Mouse (Mus musculus): ENCODE data around the gene Dclre1b.
"Not testable (repeated sequence)": the region's sequence is repeated elsewhere in the genome, so short reads cannot be mapped to it uniquely, and the experiment has no call there.

Gene Dclre1b

GRCm38 (mm10) chr3:103809799-103810150 is 531 bp upstream of the Dclre1b start:
- DNase-seq (ENCODE audit: low spot score) = no peak

GRCm38 (mm10) chr3:103805671-103806070 is 3.6 kb downstream of the Dclre1b start:
- no peak for DNase-seq (ENCODE audit: low spot score)

- no peak for DNase-seq (ENCODE audit: low spot score)
These were observed 6.4 kb downstream of the Dclre1b start for GRCm38 (mm10) chr3:103802861-103803260.

GRCm38 (mm10) chr3:103801631-103802531 is 7.4 kb downstream of the Dclre1b start:
- peak; percentile 45 for DNase-seq (ENCODE audit: low spot score)

DNA sequence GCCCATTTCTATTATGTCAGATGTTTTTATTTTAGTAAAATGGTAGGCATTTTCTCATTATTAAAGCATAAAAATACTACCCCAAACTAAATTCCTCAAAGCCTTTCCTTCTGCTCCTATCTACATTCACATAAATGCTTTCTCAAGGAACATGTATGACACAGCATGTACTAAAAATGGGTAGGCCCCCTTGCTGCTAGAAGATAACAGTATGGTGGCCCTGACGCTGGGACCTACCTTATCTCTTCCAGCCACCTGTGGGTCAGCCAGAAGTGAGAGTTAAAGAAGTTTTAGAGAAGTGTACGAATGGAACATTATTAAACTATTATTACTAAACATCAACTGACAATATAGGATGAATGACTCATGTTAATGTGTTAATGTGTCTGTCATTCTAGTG is 9.7 kb downstream of the Dclre1b start:
- DNase-seq (ENCODE audit: low spot score) = peak; percentile 93

GRCm38 (mm10) chr3:103796389-103796788 is 12.9 kb downstream of the Dclre1b start:
- no peak for DNase-seq (ENCODE audit: low spot score)

DNA sequence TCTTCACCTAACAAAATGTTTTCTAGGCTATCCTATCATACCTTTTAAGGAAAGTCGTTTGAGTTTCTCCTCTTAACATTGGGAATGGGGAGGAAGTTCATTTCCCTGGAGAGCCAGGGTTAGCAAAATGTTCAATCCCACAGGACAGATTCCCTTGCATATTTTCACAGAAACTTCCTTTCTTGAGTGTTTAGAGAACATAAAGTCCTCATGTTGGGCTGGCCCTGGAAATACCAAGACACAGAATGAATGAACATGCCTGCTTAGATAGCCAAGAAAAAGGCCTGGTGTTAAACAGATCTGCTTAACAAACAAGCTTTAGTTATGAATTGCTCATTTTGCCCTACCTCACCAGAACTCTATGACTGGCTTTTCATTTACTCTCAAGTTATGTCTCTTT is 16.7 kb downstream of the Dclre1b start:
- DNase-seq (ENCODE audit: low spot score) = no peak

DNA sequence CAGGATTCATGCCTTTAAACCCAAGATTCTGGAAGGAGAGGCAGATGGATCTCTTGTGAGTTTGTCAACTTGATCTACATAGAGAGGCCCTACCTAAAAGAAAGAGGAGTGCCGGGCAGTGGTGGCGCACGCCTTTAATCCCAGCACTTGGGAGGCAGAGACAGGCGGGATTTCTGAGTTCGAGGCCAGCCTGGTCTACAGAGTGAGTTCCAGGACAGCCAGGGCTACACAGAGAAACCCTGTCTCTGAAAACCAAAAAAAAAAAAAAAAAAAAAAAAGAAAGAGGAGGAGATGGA is 17.2 kb downstream of the Dclre1b start:
- DNase-seq (ENCODE audit: low spot score) = not testable (repeated sequence)

GRCm38 (mm10) chr3:103791230-103792110 is 17.8 kb downstream of the Dclre1b start, which contains the start of gene Hipk1:
Hipk1 (minus strand) TSS chr3:103791563.
- DNase-seq (ENCODE audit: low spot score) = peak; percentile 88

GRCm38 (mm10) chr3:103790346-103791145 is 18.7 kb downstream of the Dclre1b start:
- peak; percentile 53 for DNase-seq (ENCODE audit: low spot score)

GRCm38 (mm10) chr3:103789891-103790345 is 19.3 kb downstream of the Dclre1b start:
- peak; percentile 66 for DNase-seq (ENCODE audit: low spot score)

DNA sequence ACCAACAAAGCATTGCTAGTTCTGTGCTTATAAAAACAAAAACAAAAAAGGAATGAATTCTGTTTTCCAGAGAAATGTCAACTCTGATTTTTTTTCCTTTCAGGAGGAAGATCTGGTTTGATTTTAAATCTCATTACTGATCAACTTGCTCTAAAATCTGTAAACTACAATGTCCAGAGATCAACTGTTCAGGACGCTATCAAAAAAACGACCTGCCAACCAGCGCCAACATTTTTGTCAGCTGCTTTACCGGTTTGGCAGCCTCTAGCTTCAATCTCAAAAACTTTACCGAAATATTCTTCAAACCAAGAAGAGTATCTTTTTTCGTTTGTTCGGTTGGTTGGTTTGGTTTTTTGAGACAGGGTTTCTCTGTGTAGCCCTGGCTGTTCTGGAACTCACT is 20.1 kb downstream of the Dclre1b start:
- DNase-seq (ENCODE audit: low spot score) = no peak

DNA sequence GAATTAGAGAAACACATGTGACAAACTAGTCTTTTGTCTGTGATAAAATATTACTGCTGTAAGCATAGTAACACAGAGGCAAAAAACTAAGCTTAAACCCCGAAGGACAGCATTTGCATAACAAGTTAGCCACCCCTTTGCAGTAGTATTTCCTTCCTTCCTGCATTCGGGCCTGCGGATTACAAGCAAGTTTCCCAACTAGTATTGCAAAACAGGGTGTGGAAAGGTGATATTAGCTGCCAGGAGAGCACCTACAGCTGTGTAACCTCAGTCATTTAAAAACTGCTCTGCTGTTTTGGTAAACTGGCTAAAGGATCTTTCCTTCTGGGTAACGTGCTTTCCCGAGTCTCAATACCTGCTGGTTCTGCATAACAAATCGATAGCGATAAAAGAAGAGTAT is 22.0 kb downstream of the Dclre1b start:
- no peak for DNase-seq (ENCODE audit: low spot score)

- DNase-seq (ENCODE audit: low spot score) = no peak
These were observed 26.2 kb downstream of the Dclre1b start for GRCm38 (mm10) chr3:103782844-103783609.

DNA sequence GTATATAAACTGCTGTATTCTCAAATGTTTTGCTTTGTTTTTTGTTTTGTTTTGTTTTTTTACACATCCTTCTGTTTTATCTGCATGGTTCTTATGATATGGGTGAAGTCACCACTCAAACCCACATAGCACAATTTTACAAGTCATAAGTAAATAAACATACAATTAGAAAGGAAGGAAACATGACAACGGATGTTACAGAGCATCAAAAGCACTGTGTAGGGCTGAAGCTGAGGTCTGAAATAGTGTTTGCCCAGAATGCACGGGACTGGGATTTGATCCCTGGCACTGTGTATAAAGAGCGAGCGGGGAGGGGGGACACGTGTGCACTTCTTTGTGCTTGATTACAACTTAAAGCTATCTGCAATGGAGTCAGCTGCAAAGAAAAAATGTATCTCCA is 28.5 kb downstream of the Dclre1b start:
- DNase-seq (ENCODE audit: low spot score) = no peak

- DNase-seq (ENCODE audit: low spot score) = no peak
These were observed 29.0 kb downstream of the Dclre1b start for GRCm38 (mm10) chr3:103780271-103780670.

GRCm38 (mm10) chr3:103779183-103779582 is 30.1 kb downstream of the Dclre1b start:
- no peak for DNase-seq (ENCODE audit: low spot score)

GRCm38 (mm10) chr3:103778660-103779059 is 30.6 kb downstream of the Dclre1b start:
- no peak for DNase-seq (ENCODE audit: low spot score)

DNA sequence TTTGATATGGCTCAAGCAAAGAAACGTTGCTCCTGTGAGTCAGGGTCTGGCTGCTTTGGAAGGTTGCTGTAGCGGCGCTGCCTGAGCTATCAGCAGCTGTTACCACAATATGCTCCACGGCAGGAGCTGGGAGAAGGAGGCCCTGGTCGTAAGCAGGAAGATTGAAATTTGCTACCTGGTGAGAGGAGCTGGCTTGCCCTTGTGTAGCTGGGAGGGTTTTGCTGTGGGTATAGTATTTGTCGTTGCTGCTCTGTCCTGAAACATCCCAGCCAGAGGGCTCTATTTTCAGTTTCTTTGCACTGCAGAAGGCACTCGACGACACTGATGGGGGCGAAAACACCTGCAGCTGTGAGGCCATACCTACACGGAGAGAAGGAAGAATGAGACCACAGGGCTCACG is 31.3 kb downstream of the Dclre1b start:
- no peak for DNase-seq (ENCODE audit: low spot score)

DNA sequence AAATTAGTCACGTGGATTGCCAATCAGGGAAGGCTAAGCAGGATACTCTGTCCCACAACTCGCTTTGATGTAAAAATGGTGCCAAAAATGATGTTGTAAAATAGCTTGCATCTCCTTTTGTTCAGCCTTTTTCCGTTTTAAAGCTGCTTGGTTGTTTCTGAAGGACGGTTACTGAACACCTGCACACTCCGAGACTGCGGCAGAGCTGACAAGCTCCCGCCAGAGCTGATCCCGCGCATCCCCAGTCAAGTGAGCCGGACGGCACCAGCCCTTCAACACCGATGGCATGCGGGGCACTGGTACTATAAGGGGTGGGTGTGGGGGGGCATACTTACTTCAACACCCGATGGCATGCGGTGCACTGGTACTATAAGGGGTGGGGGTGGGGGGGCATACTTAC is 35.2 kb downstream of the Dclre1b start:
- DNase-seq (ENCODE audit: low spot score) = no peak

GRCm38 (mm10) chr3:103773508-103773907 is 35.7 kb downstream of the Dclre1b start:
- DNase-seq (ENCODE audit: low spot score) = no peak
